Mouse (Mus musculus): ENCODE data around the gene Cdc6.

Gene Cdc6

DNA sequence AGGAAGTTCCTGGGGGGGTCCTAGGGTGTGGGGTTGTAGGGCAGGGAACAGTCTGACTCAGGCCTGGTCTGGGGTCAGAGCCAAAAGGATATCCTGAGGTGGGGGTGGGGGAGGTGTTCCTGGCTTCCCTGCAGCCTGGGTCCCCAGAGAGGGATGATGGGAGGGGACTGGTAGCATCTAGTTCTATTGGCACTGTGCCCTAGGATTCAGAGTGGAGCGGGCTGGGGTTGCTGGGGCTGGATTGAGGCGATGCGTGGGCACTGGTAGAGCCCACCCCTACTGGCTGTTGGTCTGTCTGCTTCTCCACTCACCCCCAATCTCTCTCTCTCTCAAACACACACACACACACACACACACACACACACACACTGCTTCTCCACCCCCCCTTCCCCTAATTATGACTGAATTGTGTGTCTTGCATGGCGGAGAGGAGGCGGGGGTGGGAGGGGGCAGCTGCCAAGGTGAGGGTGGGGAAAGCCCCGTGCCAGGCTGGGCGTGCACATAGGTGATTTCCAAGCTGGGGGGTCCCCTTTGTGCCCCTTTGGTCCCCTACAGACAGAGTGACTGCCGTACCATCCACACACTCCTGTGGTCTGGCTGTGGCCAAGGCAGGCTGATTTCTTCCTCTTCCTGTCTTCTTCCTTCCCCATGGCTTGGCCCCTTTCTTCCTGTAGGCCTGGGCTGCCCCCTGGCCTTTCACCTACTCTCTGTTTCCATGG is 35.5 kb downstream of the Cdc6 start:
- in situ Hi-C loops (cut with MboI, MseI) = no loop called here

DNA sequence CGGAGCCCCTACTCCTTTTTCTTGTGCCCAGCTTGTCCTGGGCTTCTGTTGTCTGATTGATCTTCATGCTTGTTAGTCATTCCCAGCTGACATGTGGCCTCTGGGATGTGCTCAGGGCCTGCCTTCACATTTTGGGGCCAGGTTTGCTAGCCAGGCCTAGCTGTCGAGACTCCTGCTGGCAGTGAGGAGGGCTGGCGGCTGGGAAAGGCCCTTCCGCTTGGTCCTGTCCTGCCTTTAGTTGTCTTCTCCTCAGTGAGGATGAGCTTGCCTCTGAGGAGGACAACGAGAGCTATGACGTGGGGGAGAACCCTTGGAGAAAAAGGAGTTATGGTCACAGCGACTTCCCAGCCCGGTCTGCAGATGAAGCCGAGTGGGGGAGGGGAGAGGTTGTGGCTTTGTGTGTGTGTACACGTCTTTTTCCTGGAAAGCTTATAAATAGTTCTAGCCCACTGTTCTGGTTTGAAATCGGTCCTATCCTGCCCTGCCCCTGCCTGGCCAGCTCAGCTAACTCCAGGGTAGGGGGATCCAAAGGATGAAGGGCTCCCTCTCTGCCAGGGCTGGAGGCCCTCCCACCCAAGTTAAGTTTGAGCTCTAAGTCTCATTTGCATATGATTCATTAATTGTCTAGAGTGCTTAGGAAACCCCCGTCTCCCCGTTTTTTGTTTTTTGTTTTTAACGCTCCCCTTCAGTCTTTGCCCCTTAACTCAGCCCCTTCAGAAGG is 36.3 kb downstream of the Cdc6 start:
- in situ Hi-C loops (cut with MboI, MseI) = no loop called here

DNA sequence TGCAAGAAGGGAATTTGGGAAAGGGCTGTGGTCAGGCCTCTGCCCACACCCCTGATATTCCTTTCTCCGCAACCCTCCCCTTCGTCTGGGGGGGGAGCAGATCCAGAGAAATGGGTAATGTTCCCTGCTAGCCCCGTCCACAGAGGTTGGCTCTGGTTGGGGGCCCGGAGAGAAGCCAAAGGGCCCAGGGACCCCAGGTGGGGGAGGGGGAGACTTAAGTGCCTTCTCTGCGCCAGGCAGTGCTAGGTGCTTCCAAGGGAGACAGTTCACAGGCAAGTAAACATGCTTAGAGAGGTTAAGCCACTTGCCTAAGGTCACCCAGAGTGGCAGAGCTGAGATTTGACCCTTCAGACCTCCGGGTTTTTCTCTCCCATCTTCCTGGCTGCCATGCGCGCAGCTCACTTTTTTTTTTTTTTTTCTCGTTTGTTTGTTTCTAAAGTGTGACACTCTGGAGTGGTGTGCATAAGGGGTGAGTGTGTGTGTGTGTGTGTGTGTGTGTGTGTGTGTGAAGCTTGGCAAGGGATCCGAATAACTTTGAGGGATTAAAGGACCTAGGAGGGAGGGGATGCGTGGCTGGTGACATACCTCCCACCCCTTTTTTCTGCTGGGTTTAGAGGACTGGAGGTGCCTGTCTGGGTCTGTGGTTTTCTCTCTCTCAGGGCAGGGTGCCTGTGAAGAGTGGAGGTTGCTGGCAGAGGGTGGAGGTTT is 37.5 kb downstream of the Cdc6 start:
- in situ Hi-C loops (cut with MboI, MseI) = no loop called here

DNA sequence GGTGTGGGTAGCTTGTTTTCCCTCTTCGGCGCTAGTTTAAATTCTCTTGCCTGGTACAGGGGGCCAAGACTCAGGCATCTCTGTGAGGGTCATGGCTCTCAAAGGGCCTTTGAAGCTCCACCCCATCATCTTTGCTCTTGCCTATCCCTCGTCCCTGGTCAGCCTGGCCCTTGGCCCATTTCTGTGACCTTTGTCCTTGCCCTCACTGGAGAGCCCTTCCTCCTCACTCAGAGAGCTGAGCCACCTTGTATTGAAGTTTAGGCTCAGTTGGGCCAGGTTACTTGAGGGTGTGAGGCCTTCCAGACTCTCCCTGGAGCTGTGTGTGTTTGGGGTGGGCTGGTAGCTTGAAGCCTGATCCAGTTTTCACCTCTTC is 38.0 kb downstream of the Cdc6 start:
- in situ Hi-C loops (cut with MboI, MseI) = no loop called here

DNA sequence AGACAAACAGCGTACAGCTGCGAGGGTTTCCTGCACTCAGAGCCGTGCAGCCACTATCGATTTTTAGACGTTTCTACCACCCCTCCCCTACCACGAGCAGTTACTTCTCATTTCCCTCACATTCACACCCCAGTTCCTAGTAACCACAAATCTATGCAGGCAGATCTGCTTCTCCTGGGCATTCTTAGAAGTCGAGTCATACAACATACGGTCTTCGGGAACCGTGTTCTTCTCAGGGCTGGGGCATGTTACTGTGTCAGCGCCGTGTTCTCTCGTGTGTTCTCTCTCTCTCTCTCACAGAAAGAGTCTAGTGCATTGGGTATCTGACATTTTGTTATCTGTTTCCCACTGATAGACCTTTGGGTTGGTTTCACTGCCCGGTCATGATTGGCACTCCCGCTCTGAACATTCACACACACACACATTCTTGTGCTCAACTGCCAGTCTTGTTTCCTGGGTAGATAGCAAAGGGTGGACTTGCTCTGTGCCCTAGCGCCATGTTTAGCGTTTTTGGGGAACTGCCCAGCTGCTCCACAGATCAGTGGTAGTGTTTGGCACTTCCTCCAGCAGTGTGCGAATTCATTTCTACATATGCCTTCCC is 40.5 kb downstream of the Cdc6 start:
- in situ Hi-C loops (cut with MboI, MseI) = no loop called here

DNA sequence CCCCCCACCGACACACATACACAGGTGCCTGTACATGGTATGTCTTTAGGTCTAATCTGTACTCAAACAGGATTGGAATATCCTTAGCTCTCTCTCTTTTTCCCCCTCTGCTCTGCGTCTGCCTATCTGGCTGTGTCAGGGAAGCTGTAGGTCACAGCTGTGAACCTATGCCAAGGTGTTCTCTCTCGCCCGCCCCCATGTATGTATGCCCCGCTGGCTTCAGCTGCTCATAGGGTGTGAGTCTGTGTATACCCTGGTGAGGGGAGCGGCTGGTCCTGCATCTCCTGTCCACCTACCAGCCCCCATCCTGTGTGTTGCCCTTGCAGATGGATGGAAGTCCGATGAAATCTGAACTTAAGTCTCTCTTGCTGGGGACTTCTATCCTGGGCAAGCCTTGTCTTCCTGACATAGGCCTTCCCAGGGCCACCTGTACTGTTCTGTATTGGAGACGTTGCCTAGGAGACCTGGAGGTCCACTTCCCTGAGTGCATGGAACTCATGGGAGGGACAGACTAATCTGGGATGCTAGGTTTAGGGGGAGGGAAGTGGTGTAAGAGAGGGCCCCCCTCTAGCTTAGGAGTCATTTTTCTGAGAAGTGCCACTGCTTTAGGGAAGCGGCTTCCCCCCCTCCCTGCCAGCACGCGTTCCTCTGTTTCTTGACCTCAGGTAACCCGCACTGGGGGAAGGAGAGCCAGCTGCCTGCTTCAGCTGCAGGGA is 41.8 kb downstream of the Cdc6 start:
- in situ Hi-C loops (cut with MboI, MseI) = no loop called here

DNA sequence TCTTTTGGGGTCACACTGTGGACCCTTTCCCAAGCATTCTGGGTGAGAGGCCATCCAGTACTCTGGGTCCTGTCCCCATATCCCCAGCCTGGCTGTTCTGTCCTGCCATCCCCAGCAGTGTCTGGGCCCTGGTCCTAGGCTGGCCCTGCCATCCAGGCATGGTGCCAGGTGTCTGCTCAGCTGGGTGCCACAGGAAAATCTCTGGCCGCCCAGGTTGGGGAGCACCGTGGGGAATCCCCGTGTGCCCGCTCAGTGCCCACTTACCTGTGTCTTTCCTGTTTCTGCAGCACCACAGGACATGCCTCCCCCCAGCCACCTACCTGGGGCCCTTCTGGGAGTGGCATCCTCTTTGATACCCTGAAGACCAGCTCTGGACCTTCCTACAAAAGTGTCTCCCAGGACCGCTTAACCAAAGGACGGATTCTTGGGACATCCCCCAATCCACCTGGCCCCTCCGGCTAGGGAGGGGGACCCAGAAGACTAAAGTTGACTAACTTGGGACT is 42.4 kb downstream of the Cdc6 start:
- in situ Hi-C loops (cut with MboI, MseI) = no loop called here

DNA sequence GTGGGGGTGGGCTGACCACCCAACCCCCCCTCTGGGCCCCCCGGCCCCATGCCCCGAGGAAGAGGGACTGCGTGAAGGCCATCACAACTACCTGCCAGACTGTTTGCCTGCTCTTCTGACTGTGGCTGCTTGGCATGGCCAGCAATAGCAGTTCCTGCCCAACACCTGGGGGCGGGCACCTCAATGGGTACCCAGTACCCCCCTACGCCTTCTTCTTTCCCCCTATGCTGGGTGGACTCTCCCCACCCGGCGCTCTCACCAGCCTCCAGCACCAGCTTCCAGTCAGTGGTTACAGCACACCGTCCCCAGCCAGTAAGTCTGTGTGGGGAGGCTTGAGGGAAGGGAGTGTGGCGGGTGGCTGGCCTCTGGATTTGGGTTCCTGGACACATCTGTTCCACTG is 42.9 kb downstream of the Cdc6 start:
- in situ Hi-C loops (cut with MboI, MseI) = no loop called here

DNA sequence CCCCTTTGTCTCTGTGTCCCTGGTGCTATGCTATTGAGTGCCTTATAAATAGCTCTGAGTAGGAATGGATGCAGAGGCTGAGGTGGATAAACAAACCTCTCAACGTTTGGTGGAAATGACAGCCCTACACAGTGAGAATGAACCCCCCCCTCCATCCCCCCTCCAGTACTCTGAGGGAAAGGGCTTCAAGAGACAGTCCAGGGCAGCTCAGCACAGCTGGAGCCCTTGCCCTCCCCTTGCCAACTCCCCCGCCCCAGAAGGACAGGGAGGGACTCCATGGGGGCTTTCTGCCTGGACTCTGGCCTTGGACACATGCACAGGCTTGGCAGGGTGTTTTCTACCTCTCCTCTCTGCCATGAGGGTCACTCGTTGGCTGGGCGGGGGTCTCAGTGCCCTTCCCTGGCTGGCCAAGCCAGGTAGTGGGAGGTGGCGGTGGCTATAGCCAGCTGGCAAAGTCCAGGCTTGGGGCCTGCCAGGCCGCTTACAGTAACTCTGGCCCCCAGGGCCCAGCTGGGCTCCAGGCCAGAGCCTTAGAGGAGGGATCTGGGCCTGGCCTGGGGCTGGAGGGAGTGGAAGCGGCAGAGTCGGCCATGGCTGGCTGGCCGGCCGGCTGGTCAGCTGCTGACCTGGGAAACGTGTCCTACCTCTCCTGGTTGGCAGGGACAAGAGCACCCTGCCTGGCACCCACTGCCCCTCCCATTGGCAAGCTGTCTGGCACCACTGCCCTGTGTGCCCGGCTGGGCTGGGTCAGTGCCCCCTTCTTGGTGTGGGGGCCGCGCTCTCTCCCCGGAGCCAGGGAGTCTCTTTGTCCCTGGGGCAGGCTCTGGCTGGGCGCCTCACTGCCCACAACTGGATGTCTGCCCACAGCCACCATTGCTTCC is 43.7 kb downstream of the Cdc6 start:
- in situ Hi-C loops (cut with MboI, MseI) = no loop called here

DNA sequence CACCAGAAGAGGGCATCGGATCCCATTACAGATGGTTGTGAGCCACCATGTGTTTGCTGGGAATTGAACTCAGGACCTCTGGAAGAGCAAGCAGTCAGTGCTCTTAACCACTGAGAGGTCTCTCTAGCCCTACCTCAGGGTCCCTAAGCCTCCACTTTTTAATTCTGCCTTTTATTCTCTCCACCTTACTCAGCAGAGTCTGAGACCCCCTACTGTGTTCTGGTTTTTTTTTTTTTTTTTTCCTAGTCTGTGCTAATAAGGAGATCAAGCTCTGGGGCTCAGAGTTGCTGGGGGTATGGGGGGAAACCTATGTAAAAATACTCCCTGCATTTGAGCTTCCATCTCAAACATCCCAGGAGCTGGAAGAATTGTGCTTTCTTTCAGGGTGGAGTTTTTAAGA is 44.5 kb downstream of the Cdc6 start:
- in situ Hi-C loops (cut with MboI, MseI) = no loop called here

DNA sequence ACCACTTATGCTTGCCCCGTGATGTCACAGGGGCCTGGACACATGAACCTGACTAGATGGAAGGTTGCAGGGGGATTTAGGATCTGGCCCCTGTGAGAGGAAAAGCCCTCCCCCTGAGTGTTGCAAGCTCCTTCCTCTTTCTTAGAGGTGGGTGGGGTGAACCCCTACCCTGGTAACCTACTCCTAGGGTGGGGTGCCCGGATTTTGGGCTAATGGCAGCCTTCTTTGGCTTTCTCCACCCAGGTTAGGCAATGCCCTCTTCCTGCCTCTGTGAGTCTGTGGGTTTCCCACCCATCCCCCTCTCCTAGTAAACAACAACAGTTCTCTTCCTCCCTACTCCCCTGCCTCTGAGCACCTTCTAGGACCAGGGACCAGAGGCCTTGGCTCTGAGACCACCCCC is 45.1 kb downstream of the Cdc6 start:
- in situ Hi-C loops (cut with MboI, MseI) = no loop called here

DNA sequence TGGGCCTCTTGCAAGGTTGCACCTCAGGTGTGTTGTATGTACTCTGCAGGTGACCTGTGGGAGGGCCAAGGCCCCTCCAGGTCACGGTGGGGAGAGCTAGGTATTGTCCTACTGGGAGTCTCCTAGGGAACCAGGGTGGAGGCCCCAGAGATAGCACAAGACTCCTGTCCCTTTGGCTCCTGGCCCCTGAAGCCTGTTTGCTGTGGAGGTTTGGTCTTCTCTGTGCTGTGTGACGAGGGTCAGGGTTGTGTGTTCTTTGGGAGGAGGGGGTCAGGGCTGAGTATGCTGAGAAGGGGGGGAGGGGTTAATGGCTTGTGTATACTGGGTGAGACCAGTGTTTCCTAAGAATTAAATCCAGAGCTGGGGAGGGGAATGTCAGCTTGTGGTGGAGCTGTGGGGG is 45.8 kb downstream of the Cdc6 start:
- in situ Hi-C loops (cut with MboI, MseI) = no loop called here

DNA sequence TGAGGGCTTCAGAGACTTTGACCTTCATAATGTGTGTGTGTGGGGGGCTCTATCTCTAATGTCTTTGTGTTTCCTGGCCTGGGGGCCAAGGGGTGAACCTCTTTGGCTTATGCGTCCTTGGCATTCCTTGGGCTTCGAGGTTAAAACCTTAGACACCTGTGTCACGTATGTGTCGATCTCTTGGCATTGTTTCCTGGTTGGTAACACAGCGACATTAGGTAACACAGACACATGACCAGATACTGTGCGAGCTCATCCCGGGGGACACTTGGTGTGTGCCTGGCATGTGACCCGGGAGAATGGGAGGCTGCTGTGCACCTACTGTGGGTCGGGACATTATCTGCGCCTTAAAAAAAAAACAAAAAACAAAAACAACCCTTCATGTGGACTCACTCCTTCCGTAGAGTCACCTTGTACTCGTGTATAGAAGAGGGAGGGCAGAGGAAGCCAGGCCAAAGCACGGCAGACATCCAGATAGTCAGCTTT is 46.3 kb downstream of the Cdc6 start:
- in situ Hi-C loops (cut with MboI, MseI) = no loop called here

DNA sequence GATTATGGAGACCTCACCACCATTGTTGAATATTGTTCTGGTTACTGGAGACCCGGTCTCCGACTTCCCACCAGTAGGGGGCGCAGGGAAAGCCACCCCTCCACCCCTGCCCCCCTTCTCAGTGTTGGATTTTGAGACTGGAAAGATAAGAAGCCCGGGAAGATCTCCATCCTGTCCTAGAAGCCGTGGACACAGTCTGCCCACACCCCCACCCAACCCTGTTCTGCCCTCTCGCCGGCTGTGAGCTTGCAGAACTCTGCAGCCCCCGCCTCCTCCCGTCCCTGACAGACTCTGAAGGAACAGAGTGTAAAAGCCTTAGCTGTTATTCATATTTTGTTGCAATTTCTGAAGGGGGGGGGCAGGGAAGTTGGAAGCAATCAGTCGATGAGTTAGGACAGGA is 46.8 kb downstream of the Cdc6 start:
- in situ Hi-C loops (cut with MboI, MseI) = no loop called here

DNA sequence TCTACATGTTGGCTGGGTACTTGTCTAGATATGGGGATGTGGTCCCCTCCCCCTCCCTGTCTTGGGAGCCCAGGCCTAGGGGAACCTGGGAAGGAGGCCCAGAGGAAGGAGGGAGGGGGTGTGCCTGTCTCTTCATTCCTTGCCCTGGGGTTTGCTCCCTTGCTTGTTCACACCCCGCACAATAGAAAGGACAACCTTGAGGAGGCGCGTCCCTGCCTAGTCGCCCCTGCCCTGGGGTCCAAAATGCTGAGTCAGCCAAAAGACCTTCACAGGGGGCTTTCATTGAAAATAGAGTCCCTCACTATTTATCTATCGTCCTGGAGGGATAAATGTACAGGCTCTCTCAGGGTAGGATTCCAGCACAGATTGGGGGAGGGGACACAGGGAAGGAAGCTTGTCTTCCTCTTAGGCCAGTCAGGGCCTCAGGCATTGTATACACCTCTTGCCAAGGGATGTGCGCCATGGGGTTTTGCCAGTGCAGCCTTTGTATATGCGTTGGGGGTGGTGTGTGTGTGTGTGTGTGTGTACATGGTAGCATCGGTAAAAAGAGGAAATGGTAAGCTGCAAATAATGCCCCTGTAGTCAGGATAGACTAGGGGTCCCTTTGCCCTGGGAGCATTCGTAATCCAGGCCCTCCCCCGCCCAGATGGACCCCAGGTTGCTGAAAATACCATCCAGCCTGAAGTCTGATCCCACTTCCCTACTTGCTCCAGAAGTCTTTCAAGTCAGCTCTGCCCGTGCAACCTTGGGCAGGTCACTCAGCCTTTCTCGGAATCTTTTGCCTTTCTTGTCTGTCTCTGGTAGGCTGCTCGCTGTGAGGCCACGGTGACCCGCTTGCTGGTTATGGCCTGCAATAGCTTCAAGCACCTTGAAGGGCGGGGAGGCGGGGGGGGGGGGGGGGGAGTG is 47.5 kb downstream of the Cdc6 start:
- in situ Hi-C loops (cut with MboI, MseI) = no loop called here

DNA sequence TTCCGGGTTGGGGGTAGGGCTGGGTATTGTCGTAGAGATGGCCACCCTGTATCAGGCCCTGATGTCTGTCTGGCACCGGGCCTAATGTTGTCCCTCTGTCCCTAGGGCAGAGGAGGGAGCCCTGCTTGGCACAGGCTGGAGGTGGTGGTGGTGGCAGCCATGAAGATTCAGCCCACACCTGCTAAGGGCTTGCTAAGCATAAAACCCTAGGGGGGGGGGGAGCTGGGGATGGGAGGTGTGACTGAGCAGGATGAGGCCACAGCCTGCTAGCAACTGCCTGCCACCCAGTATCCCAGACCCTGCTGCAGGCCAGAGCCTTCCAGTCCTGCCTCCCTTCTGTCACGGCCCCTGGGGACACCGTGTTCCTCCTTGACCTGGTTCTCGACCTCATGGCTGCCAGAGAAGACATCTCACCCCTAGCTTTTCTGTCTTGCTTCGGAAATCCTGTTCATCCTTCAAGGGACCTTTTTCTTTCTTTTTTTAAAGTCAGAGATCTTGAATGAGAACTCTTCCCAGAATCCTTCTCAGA is 48.2 kb downstream of the Cdc6 start:
- in situ Hi-C loops (cut with MboI, MseI) = no loop called here

DNA sequence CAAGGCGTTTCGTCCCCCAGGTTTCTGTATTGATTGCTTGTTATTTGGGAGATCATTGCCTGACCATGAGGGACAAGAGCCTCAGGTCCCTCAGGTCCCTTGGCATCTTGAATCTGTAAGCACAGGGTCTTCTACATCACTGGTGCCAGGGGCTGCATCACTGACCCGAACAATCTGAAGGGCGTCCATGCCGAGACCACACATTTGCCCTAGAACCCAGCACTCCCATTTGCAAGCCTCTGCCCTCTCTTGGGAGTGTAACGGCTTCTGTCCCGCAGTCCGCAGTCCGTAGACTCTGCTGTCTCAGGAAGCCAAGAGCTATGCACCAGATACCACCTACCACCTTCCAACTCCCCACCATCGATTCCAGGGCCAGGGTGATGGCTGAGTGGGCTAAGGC is 48.7 kb downstream of the Cdc6 start:
- in situ Hi-C loops (cut with MboI, MseI) = no loop called here

DNA sequence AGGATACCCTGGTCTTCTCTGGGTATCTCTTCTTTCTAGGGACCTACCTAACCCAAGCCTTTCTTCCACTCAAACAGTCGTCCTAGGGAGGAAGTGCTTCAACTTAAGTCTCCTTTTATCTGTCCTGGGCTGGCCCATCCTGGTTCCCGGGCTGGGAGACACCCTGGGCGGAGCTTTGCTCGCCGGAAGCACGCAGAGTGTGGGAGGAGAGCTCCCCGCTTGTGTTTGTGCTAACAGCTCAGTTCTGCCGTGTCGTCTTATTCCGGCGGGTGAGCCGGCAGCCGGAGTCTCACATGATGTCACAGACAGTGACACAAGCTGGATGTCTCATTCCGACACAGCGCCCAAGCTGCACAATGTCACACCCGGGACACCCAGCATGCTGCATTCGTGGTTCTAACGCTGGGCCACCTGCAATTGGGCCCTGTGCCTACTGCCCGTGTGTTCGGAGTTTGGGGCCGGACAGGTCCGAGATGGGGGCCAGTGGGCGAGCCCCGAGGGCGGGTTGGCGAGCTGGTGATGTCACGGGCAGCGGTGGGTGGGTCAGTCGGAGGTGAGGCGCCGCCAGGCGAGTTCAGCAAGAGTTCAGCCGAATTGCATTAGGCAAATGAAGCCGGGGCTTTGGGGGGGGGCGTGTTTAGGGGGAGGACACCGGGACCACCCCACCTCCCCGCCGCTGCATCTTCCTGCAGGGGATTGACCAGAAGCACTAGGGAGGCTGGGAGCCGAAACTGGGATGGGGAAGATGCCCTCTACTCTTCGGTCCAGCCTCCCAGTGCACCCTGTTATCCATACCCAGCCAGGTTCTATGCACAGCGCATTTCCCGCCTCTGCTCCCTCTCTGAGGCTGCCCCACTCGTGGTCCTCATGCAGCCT is 52.1 kb downstream of the Cdc6 start:
- in situ Hi-C loops (cut with MboI, MseI) = no loop called here
